Mouse (Mus musculus) stomach, embryonic 14.5 days (tissue): ENCODE results near the gene Zbtb37. TPM values are rescaled to one million over a fixed set of nuclear protein-coding genes. Genes with fewer than 3 reads are reported as not detected.
"Not testable (repeated sequence)": the region's sequence is repeated elsewhere in the genome, so short reads cannot be mapped to it uniquely, and the experiment has no call there.

Experiments used
- ATAC-seq: fragments of 200-750 bp; cut with Nextera tagmentation; 2 replicates; pipeline ENCODE4 v1.8.0; 2017; ENCODE audit warnings: low read depth, moderate TSS enrichment; ENCODE audit not compliant: insufficient number of reproducible peaks, insufficient read depth, low FRiP score
- H3K27ac ChIP-seq: fragments of 300-500 bp; sonication (generic); 2 replicates; pipeline ENCODE4 v1.5.1; 2014; ENCODE audit warnings: mild to moderate bottlenecking, low read length, moderate library complexity, mixed read lengths
- H3K27me3 ChIP-seq: fragments of 300-500 bp; sonication (generic); 2 replicates; pipeline ENCODE4 v1.6.1; 2014; ENCODE audit warnings: low read length, control low read depth, mixed read lengths; ENCODE audit not compliant: control insufficient read depth, insufficient read depth
- H3K36me3 ChIP-seq: fragments of 300-500 bp; sonication (generic); 2 replicates; pipeline ENCODE4 v1.6.1; 2014; ENCODE audit warnings: mild to moderate bottlenecking, control low read depth, low read length, moderate library complexity, mixed read lengths; ENCODE audit not compliant: control insufficient read depth, insufficient read depth
- H3K4me1 ChIP-seq: fragments of 300-500 bp; sonication (generic); 2 replicates; pipeline ENCODE4 v1.6.1; 2014; ENCODE audit warnings: low read length, control low read depth, mixed read lengths; ENCODE audit not compliant: control insufficient read depth, insufficient read depth
- H3K4me2 ChIP-seq: fragments of 300-500 bp; sonication (generic); replicated peaks from 2 replicates; pipeline ENCODE4 v1.6.1; 2014; ENCODE audit warnings: low read depth, low read length, control low read depth
- H3K4me3 ChIP-seq: fragments of 300-500 bp; sonication (generic); 2 replicates; pipeline ENCODE4 v1.5.1; 2014; ENCODE audit warnings: low read depth, low read length, control low read depth
- H3K9ac ChIP-seq: fragments of 300-500 bp; sonication (generic); replicated peaks from 2 replicates; pipeline ENCODE4 v1.6.1; 2014; ENCODE audit warnings: low read depth, mild to moderate bottlenecking, control low read depth, low read length, moderate library complexity, mixed read lengths
- H3K9me3 ChIP-seq: fragments of 300-500 bp; sonication (generic); 2 replicates; pipeline ENCODE4 v1.6.1; 2016; ENCODE audit warnings: low read depth, low read length, control low read depth; ENCODE audit not compliant: control insufficient read depth
- WGBS: fragments of 180-500 bp; shearing (Covaris S2); extraction: QIAGEN DNeasy Blood & Tissue Kit; methylation state at CpG from one replicate; pipeline ENCODE4 v1.1.7; 2014; 5-methylcytosine and 5-hydroxymethylcytosine counted together
- polyA plus RNA-seq: library from polyadenylated mRNA; unstranded; fragments of >200 nt; fragmentation: Nextera tagmentation; extraction: Ambion mirVana; gene quantifications from 2 replicates; pipeline ENCODE4 v1.2.1, GENCODE M21; 2014

Zbtb37 gene
- polyA plus RNA-seq, 1 experiment from 2014 or later = 14.1 TPM

DNA sequence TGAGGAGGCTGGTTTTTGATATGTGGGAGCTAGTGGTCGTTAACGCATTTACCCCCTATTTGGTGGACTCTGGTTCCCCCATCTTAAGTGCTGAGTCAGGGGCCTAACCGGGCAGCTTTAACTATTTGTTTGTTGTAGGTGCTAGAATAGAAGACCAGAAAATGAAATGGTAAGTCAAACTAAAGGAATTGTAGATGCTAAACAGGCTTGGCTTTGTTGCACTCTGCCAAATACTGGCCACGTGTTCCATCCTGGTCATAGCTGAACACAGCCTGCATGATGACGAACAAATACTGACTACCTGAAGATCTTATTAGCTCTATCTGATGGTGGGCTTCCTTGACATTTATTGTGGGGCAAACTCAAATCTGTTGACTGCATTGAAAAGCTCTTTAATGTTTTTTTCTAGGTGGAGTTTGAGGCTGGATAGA, 1.8 kb upstream of the Zbtb37 start:
- H3K36me3 ChIP-seq = peaks cover 35% of the 10 kb centered on the region
- H3K9me3 ChIP-seq = no peaks in the 10 kb centered on the region
- peak overlapping the region; percentile 95 for H3K27ac ChIP-seq
- H3K4me3 ChIP-seq = peak overlapping the region; percentile 87
- ATAC-seq = no peak
- H3K4me1 ChIP-seq = peaks cover 4% of the 10 kb centered on the region; the same call in 1 of the 2 replicates
- H3K9ac ChIP-seq = peak overlapping the region; percentile 98
- peak overlapping the region; percentile 69 for H3K4me2 ChIP-seq
- 0% methylated on average over 5 of the region's 5 CpGs for WGBS
- H3K27me3 ChIP-seq = no peaks in the 10 kb centered on the region

DNA sequence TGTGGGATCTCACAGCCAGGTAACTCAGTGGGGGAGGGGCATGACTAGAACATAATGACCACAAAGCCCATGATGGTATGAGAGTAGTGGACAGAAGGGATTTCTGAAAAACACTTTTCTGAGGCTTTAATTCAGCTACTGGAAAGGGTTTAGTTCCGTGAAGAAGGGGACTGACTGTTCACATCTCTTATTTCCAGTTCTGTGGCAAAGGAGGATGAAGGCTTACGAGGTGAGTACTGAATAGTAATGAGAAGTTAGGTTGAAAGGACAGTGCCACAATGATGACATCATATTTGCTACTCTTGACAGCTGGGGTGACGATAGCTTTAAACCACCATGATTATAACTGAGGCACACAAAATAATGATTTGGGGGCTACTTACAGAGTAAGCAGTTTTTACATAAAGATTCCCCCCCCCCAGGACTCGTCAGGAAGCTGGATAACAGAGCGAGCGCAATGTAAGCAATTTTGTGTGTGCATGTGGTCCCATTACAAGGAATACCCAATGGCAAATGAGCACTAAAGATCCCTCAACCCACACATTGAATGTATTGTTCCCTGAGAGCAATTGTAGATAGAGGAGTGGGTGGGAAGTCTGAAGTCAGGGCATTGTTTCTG, 1.2 kb upstream of the Zbtb37 start:
- H3K4me1 ChIP-seq = peaks cover 4% of the 10 kb centered on the region; the same call in 1 of the 2 replicates
- peak overlapping the region; percentile 69 for H3K4me2 ChIP-seq
- WGBS = under 1% methylated on average over 6 of the region's 6 CpGs
- H3K9ac ChIP-seq = peak overlapping the region; percentile 98
- no peaks in the 10 kb centered on the region for H3K9me3 ChIP-seq
- peaks cover 40% of the 10 kb centered on the region for H3K36me3 ChIP-seq
- ATAC-seq = no peak
- peak overlapping the region; percentile 87 for H3K4me3 ChIP-seq
- peak overlapping the region; percentile 95 for H3K27ac ChIP-seq
- no peaks in the 10 kb centered on the region for H3K27me3 ChIP-seq

DNA sequence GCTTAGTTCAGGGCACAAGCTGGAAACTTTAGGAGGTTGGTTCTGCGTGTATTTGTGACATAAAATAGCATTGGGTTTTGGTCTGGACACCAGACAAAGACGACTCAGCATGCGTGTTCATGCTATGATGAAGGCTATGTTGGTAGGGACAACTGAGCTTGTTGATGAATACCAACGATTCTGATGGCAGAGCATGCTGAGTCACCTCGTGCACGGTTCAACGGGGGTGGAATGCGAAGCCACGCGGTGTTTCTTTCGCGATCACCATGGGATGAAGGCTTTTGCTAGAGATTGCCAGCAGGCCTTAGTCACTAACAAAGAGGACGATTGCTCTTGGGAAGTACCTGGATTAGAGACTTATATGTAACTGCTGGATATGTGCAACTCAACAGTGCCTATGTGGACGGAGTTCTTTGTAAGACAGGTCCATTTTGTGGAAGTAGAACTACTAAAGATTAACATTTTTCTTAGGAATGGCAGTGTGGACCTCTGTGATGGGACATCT, 684 bp upstream of the Zbtb37 start:
- peaks cover 43% of the 10 kb centered on the region for H3K36me3 ChIP-seq
- H3K27ac ChIP-seq = peak overlapping the region; percentile 95
- no peaks in the 10 kb centered on the region for H3K27me3 ChIP-seq
- H3K4me3 ChIP-seq = peak overlapping the region; percentile 87
- peaks cover 4% of the 10 kb centered on the region; the same call in 1 of the 2 replicates for H3K4me1 ChIP-seq
- peak overlapping the region; percentile 98 for H3K9ac ChIP-seq
- H3K9me3 ChIP-seq = no peaks in the 10 kb centered on the region
- H3K4me2 ChIP-seq = peak overlapping the region; percentile 69
- no peak for ATAC-seq
- WGBS = under 1% methylated on average over 14 of the region's 14 CpGs

DNA sequence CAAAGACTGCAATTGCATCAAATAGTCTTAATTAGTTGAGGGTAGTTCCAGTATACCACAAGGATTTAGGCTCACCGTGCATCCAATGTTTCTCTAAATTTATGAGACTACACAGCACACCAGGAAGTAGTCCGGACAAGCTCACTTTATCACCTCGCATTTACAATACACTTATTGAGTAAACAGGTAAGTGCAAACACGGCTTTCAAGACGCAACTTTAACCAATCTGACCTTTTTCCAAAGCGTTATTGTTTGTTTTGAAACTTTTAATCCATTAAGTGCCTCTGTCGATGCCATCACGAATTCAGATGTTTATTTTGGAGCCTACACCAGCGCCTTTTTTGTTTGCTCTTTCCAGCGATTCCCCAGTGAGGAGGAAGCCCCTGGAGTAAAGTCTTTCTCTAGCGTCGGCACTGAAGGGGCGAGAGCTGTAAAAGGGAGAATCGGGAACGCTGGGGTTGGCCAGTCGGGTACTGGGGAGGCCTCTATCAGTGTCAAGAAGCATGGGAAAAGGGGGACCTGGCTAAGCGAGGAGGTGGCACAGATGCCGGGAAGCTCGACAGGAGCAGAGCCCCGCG, 704 bp downstream of the Zbtb37 start:
- H3K4me2 ChIP-seq = peak overlapping the region; percentile 63
- H3K36me3 ChIP-seq = peaks cover 43% of the 10 kb centered on the region
- peak overlapping the region; percentile 98 for H3K9ac ChIP-seq
- peak overlapping the region; percentile 95 for H3K27ac ChIP-seq
- peak overlapping the region; percentile 87 for H3K4me3 ChIP-seq
- no peak for ATAC-seq
- under 1% methylated on average over 21 of the region's 21 CpGs for WGBS
- peaks cover 4% of the 10 kb centered on the region; the same call in 1 of the 2 replicates for H3K4me1 ChIP-seq
- H3K9me3 ChIP-seq = no peaks in the 10 kb centered on the region
- H3K27me3 ChIP-seq = no peaks in the 10 kb centered on the region

DNA sequence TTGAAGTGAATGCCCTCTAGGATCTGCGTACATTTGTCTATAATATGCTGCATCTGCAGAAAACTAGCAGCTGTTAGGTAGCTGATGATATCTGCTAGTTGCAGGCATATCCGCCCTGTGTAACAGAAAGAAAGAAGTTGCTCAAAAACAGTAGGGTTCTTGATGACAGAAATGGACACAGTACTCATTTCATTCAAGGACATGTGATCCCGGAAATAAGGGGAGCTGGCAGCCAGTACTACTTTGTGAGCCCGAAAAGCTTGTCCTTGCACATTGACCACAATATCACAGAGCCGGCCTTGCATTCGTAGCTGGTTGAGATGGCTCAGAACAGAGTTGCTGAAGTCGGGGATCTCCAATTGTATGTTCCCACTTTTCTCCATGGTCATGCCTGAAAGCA, 2.3 kb downstream of the Zbtb37 start:
- peaks cover 29% of the 10 kb centered on the region for H3K36me3 ChIP-seq
- H3K9ac ChIP-seq = no peak overlapping the region
- no peaks in the 10 kb centered on the region for H3K9me3 ChIP-seq

DNA sequence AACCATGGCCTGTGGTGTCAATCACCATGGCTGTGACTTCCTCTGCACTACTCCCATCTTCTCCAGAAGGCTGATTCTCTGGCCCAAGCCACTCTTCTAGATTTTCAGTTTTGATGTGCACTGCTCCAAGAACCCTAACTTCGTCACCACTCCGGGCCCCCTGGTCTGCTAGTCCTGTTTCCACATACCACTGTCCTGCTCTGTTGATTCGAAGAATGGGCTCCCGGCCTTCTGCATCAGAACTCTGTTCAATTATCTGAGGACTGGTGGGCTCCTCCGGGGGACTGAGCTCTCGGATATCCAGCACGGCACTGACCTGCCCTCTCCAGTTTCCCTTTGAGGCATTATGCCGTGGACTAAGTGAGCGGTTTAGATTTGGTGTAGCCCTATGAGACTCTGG, 2.8 kb downstream of the Zbtb37 start:
- 91% methylated on average over 9 of the region's 9 CpGs for WGBS
- H3K36me3 ChIP-seq = peaks cover 30% of the 10 kb centered on the region
- H3K4me1 ChIP-seq = no peaks in the 10 kb centered on the region
- no peaks in the 10 kb centered on the region for H3K27me3 ChIP-seq
- ATAC-seq = no peak
- no peaks in the 10 kb centered on the region for H3K9me3 ChIP-seq
- H3K4me2 ChIP-seq = no peak overlapping the region
- no peak overlapping the region for H3K27ac ChIP-seq
- H3K9ac ChIP-seq = no peak overlapping the region
- H3K4me3 ChIP-seq = no peak overlapping the region

More for the DNA sequence above, 2.3 kb downstream of the Zbtb37 start:
- 86% methylated on average over 7 of the region's 7 CpGs for WGBS
- ATAC-seq = no peak
- Histone ChIP-seq H3K27me3 (no peaks in the 10 kb centered on the region), H3K4me3 (no peak overlapping the region), H3K4me2 (no peak overlapping the region), H3K27ac (no peak overlapping the region), H3K4me1 (peaks cover under 1% of the 10 kb centered on the region; the same call in 1 of the 2 replicates)

DNA sequence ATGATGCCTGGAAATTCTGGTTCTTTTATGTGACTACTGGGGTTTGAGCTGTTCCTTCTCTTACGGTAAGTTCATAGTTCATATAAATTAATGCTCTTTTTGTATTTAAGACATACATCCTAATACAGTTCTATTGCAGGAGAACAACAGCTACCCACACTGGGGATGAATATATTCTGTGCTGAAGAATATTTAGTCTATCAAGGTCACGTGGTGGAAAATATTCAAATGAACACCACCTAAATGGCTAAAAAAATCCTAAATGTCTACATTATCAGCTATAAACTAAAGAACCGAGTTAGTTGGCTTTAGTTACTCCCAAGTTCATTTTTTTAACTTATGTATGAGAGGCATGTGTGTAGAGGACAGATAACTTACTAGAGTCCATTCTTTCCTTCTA, 4.6 kb downstream of the Zbtb37 start:
- H3K27ac ChIP-seq = no peak overlapping the region
- 93% methylated on average over 3 of the region's 3 CpGs for WGBS
- no peak for ATAC-seq
- H3K27me3 ChIP-seq = no peaks in the 10 kb centered on the region
- H3K4me1 ChIP-seq = peaks cover 2% of the 10 kb centered on the region; the same call in 1 of the 2 replicates
- peaks cover 31% of the 10 kb centered on the region for H3K36me3 ChIP-seq
- H3K4me3 ChIP-seq = no peak overlapping the region
- H3K9me3 ChIP-seq = no peaks in the 10 kb centered on the region
- H3K9ac ChIP-seq = no peak overlapping the region
- H3K4me2 ChIP-seq = no peak overlapping the region

DNA sequence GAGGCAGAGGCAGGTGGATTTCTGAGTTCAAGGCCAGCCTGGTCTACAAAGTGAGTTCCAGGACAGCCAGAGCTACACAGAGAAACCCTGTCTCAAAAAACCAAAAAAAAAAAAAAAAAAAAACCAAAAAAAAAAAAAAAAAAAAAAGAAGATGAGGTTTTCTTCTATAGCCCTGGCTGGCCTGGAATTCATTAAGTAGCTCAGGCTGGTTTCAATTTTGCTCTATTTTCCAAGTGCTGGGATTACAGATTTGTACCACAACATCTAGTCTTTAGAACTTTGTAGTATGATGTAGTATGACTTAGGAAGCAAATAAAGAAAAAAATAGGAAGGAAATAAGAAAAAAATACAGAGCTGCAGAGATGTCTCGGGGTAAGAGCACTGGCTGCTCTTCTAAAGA, 6.2 kb downstream of the Zbtb37 start:
- not testable (repeated sequence) for H3K4me1 ChIP-seq, H3K4me2 ChIP-seq, H3K9me3 ChIP-seq, ATAC-seq, H3K9ac ChIP-seq, H3K27me3 ChIP-seq, H3K27ac ChIP-seq, H3K4me3 ChIP-seq
- peaks cover 31% of the 10 kb centered on the region for H3K36me3 ChIP-seq
- 97% methylated on average over 1 of the region's 1 CpGs for WGBS
